ENCODE assay signal across 11 mouse cellular contexts in genomic region chr1:138762876-138763275, GRCm38 (mm10).
"Had no signal": no experiment of that assay in that cellular context is flagged by ENCODE, and none has a peak within 500 bp of the region (broad histone marks: within the 10 kb centered on the region; RNA-seq: fewer than 3 reads in every experiment).

No protein-coding gene starts in this region.

- H3K9me3 ChIP-seq: liver, embryonic 15.5 days; midbrain, embryonic 13.5 days; stomach, embryonic 15.5 days had no signal

- H3K4me1 ChIP-seq: liver, embryonic 15.5 days; midbrain, embryonic 13.5 days had no signal

- H3K27ac ChIP-seq: liver, embryonic 15.5 days; midbrain, embryonic 13.5 days; stomach, embryonic 15.5 days had no signal

- ATAC-seq: intestine, postnatal 0 days; midbrain, embryonic 13.5 days had no signal

- H3K9ac ChIP-seq: liver, embryonic 15.5 days; midbrain, embryonic 13.5 days; stomach, embryonic 15.5 days had no signal

- H3K4me2 ChIP-seq: liver, embryonic 11.5 days; liver, embryonic 15.5 days; midbrain, embryonic 13.5 days; stomach, embryonic 15.5 days had no signal

- H3K27me3 ChIP-seq: liver, embryonic 15.5 days; midbrain, embryonic 13.5 days; stomach, embryonic 15.5 days had no signal

- DNase-seq: kidney, adult 8-10 months; kidney, postnatal 25 days; layer of hippocampus, adult 9-11 months; layer of hippocampus, postnatal 36 days; right cerebral cortex, postnatal 14 days; thymus, postnatal 36 days had no signal

- H3K4me3 ChIP-seq: liver, embryonic 15.5 days; midbrain, embryonic 13.5 days; stomach, embryonic 15.5 days had no signal

- H3K36me3 ChIP-seq: liver, embryonic 15.5 days; midbrain, embryonic 13.5 days; stomach, embryonic 15.5 days had no signal
